Mouse (Mus musculus): ENCODE measurements around the gene Prkab2. TPM values are rescaled to one million over a fixed set of nuclear protein-coding genes. Genes with fewer than 3 reads are reported as not detected.

The Prkab2 gene
- total RNA-seq, 2 experiments from 2014 or later, result 8.8 to 13.8 TPM

GRCm38 (mm10) chr3:97689289-97689688, 31.3 kb downstream of the Prkab2 start:
- no peak for DNase-seq (ENCODE audit: low spot score in 2 of 2)

GRCm38 (mm10) chr3:97690590-97690989, 32.6 kb downstream of the Prkab2 start:
- no peak for DNase-seq (ENCODE audit: low spot score in 2 of 2)

- DNase-seq (ENCODE audit: low spot score in 2 of 2), result no peak
Observed at GRCm38 (mm10) chr3:97691443-97692017, 33.5 kb downstream of the Prkab2 start.

- DNase-seq (ENCODE audit: low spot score in 2 of 2), result no peak
Observed at GRCm38 (mm10) chr3:97693806-97694205, 35.8 kb downstream of the Prkab2 start.

GRCm38 (mm10) chr3:97696866-97697265, 38.9 kb downstream of the Prkab2 start:
- DNase-seq (ENCODE audit: low spot score in 2 of 2), result no peak

- no peak for DNase-seq (ENCODE audit: low spot score in 2 of 2)
Observed at GRCm38 (mm10) chr3:97697291-97697690, 39.3 kb downstream of the Prkab2 start.

GRCm38 (mm10) chr3:97699061-97699460, 41.1 kb downstream of the Prkab2 start:
- DNase-seq (ENCODE audit: low spot score in 2 of 2), result no peak

GRCm38 (mm10) chr3:97701198-97701597, 43.2 kb downstream of the Prkab2 start:
- no peak for DNase-seq (ENCODE audit: low spot score in 2 of 2)

GRCm38 (mm10) chr3:97702448-97703080, 44.6 kb downstream of the Prkab2 start:
- DNase-seq (ENCODE audit: low spot score in 2 of 2), result no peak

- DNase-seq (ENCODE audit: low spot score in 2 of 2), result no peak
Observed at GRCm38 (mm10) chr3:97705508-97705907, 47.5 kb downstream of the Prkab2 start.

- no peak for DNase-seq (ENCODE audit: low spot score in 2 of 2)
Observed at GRCm38 (mm10) chr3:97706561-97706960, 48.6 kb downstream of the Prkab2 start.

GRCm38 (mm10) chr3:97710134-97710533, 52.1 kb downstream of the Prkab2 start:
- DNase-seq (ENCODE audit: low spot score in 2 of 2), result no peak

GRCm38 (mm10) chr3:97710881-97711280, 52.9 kb downstream of the Prkab2 start:
- DNase-seq (ENCODE audit: low spot score in 2 of 2), result no peak

GRCm38 (mm10) chr3:97715922-97716321, 57.9 kb downstream of the Prkab2 start:
- no peak for DNase-seq (ENCODE audit: low spot score in 2 of 2)

GRCm38 (mm10) chr3:97719116-97719515, 61.1 kb downstream of the Prkab2 start:
- no peak for DNase-seq (ENCODE audit: low spot score in 2 of 2)

Small RNAs within 50 kb of the gene (microRNA-seq; reads per million reads assigned to microRNA genes)
- gene Mir7225 (ENCODE audit: borderline number of aligned reads in 2 of 2), result 0 reads per million in 2 experiments

Other genes with a start within 250 kb of the Prkab2 start
- gene Olfr1402, start 236.2 kb upstream of the Prkab2 start, total RNA-seq (2021), result not detected
- 10 to 100 TPM in 1 of 2 experiments, 1 to 10 TPM in 1; 8.5 to 11.6 TPM for gene Chd1l, start 48.0 kb upstream of the Prkab2 start, total RNA-seq (2021)
- gene Fmo5, start 29.4 kb upstream of the Prkab2 start, total RNA-seq (2021), result 10 to 100 TPM; 13.3 to 15.2 TPM
- gene Gm17651, start 16.5 kb downstream of the Prkab2 start, total RNA-seq (2021), result not detected
- gene Pde4dip, start 230.5 kb downstream of the Prkab2 start, total RNA-seq (2021), result 10 to 100 TPM; 24.8 to 32.6 TPM
- 100 to 1,000 TPM in 1 of 2 experiments, 10 to 100 TPM in 1; 93.0 to 193 TPM for gene Sec22b, start 243.0 kb downstream of the Prkab2 start, total RNA-seq (2021)

Measured in adrenal gland, adult 18-20 months (tissue).